Mouse (Mus musculus) neural tube, embryonic 10.5 days (tissue): ENCODE data around the gene Dcaf4.

Source experiments
- DNase-seq: peaks from one replicate; pipeline ENCODE4 v3.0.0-alpha.2; 2017; ENCODE audit warnings: low spot score; ENCODE audit errors: extremely low spot score

Dcaf4 gene

DNA sequence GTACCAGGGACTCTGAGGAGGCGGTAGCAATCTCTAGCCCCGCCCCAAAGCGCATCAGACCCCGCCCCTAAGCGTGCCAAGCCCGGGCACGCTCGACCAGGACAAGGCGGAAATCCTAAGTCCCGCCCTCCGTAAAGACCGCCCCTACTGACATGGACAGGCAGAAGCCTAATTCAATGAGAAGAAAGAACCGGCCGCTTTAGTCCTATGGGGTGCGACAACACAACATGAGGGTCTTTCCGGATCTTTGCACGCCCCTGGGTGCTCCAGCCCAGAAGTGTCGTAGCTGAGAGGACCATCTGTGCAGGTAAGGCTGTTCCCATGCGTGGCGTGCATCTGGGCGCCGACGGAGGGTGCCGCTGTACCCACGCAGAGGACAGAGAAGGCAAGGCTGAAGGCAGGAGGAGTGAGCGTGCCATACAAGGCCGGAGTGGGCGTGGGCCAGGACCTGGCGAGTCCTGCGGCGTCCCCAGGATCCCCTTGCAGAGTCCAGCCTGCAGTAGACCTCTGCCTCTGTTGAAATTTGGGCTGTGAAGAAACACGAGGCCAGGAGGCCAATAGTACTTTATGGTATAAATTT is at the start of gene Dcaf4:
Gene Dcaf4, plus strand, starts transcription at position 156 of the 580 bp plus-strand sequence.
- DNase-seq, result peak; percentile 96

DNA sequence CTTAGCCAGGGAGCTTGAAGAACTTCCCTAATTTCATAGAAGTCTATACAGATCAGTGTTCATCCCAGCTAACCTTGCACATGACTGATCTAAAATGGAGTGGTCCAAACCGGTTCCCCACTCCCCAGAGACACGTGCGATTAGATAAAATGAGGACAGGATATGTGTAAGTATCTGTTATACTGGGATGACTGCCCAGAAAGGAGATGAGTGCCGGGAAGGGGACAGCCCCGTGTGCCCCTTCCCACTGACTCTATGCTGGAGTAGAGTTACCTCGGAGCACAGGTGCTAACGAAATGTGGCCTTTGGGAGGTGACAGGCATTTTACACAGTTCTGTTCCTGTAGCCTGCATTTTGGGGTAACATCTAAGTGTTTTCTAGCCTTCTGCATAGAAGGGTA is 48.5 kb upstream of the Dcaf4 start:
- no peak for DNase-seq

DNA sequence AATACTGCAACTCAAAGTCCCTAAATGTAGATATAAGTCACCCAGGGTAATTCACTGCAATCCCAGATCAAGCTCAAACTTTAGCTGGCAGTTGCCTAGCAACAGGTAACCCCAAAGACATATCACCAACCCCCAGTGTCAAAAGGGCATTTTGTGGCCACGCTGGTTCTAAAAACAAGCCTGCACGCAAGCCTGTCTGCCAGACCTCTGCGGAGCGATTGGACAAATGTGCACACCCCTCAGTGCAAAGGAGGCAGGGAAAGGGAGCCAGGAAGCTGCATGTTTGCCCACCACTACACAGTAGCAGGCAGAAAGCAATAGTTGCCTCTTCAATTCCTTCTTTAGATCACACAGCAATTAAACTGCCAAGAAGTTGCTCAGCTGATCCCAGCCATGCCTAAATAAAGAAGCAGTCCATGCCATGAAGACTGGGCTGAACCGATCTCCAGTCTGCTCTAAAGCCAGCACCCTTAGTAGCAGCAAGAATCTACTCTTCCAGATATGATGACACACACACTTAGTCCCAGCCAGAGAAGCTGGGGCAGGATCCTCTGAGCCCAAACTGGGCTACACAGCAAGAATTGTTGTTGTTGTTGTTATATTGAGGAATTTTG is 46.2 kb upstream of the Dcaf4 start:
- no peak for DNase-seq

DNA sequence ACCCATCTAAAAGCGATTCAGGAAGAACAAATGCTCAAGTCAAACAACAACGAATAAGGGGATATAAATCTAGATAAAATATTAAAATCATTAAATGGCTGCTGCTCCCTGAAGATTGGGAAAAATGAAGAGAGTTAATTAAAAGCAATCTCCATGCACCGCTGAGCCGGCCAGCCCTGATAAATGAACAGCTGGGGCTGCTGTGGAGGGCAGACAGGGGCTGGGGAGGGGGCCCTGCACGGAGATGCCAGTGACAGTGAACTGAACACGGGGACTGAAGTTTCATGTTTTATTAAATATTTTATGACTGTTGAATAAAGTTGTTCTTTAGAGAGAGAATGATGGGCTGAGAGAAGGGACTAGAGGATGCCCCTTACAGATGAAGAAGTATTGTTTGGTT is 44.8 kb upstream of the Dcaf4 start:
- DNase-seq, result no peak

GRCm38 (mm10) chr12:83476277-83476676 is 44.0 kb upstream of the Dcaf4 start:
- DNase-seq, result no peak

DNA sequence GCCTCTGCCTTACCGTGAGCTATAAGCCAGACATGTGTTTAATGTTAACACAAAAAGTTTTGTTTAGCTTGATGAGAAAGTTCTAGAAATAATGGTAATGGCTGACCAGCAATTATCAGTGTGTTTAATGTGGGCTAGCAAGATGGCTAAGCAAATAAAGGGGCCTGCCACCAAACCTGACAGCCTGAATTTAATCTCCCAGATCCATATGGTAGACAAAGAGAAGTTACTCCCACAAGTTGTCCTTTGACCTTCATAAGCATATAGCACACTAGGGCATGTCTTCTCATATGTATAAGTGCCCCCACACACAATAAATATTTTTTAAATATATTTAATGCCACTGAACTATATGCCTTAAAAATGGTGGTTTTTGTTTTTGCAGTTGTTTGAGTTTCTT is 41.1 kb upstream of the Dcaf4 start:
- DNase-seq, result no peak

DNA sequence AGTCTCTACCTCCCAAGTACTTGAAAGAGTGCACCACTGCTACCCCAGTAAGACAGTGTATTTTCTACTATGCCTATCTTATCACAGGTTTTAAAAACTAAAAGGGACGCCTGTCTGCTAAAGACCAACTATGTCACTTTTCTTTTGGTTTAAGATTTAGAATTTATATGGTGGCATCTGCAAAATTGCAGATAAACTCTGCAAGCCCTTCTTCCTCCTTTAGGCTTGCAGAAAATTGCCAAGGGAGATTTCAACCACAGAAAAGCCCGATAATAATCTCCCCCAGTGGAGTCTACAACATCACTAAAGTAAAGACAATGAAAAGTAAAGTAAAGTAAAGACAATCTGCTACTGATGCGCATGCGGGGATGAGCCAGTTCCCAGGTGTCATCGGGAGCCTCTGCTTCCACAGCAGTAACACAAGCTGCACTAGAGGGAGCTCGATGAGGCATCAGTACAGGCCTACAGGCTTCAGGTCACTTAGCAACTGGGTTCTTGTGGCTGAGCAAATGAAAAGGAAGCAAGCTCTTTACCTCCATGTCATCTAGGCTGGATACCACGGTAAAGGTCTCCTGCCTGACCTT is 40.4 kb upstream of the Dcaf4 start:
- DNase-seq, result no peak

GRCm38 (mm10) chr12:83481439-83481838 is 38.8 kb upstream of the Dcaf4 start:
- no peak for DNase-seq

GRCm38 (mm10) chr12:83483653-83484052 is 36.6 kb upstream of the Dcaf4 start:
- DNase-seq, result no peak

- peak; percentile 40 for DNase-seq
Observed at GRCm38 (mm10) chr12:83484855-83485745, 35.2 kb upstream of the Dcaf4 start.

- DNase-seq, result peak; percentile 63
Observed at GRCm38 (mm10) chr12:83485911-83486670, 34.2 kb upstream of the Dcaf4 start.

DNA sequence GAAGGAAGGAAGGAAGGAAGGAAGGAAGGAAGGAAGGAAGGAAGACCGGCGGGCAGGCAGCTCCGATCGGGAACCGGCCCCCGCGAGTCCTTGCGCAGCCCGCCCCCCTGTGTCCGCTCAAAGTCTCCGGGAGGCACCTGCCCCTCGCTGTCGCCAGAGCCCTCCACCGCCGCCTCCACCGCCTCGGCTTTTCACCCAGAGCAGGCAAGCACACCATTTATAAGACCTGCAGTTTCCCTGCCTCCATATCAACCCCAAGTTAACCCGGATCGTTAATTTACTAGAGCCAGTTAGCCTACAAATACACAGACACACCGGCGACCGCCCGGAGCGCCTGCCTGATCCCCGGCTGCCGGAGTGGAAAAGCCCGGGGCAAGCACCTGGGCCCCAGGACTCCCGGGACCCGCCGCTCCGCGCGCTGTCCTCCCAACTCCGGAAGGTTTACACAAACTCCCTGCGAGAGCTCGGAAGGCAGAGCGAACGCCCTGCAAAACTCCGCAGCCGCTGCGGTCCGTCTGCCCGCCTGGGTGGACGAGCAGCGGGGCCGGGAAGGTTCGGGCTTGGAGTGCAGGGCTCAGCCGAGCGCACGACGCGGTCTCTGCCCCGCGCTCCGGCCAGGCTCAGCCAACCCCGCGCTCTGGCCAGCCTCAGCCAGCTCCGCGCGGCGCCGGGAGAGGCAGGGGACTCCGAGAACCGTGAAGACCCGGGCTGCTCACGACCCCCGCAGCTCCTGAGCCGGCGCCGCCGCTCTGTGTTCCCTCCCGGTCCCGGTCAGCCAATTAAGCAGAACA is 33.4 kb upstream of the Dcaf4 start:
- peak; percentile 79 for DNase-seq

GRCm38 (mm10) chr12:83487476-83487991 is 32.7 kb upstream of the Dcaf4 start, which contains the start of gene Dpf3:
Gene Dpf3, minus strand, starts transcription at chr12:83487716.
- peak; percentile 97 for DNase-seq

DNA sequence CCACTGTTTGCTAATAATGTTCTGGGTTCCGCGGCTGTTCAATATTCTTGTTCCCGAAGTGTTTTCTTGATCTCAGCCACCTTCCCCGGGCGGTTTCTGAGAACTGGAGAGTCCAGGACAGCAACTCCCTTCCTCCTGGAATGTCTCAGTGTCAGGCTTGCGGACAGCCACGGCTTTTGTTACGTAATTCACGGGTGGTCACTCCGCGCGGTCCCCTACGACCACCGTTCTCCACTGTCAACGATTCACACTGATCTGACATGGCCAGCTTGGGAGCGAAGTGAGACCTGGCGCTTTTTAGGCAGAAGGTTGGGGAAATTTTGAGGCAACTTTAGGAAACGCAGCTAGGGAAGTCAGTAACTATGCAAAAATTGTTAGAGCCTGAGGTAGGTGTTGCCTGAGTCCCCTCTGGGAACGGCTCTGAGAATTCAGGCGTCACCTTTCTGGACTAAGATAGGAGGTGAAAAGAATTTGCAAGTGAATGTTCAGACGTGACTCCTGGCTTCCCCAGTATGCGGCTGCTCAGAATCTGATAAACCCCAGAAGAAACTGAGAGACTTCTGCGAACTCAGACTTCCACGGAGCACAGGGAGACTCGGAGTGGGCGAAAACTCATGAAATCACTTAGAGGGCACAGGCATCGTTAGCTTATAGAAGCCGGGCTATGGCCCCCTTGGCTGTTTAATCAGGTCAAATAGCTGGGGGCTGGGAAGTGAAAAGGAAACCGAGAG is 31.9 kb upstream of the Dcaf4 start:
- peak; percentile 69 for DNase-seq

- no peak for DNase-seq
Observed at GRCm38 (mm10) chr12:83489748-83490147, 30.5 kb upstream of the Dcaf4 start.

- DNase-seq, result no peak
Observed at GRCm38 (mm10) chr12:83491609-83492008, 28.7 kb upstream of the Dcaf4 start.

DNA sequence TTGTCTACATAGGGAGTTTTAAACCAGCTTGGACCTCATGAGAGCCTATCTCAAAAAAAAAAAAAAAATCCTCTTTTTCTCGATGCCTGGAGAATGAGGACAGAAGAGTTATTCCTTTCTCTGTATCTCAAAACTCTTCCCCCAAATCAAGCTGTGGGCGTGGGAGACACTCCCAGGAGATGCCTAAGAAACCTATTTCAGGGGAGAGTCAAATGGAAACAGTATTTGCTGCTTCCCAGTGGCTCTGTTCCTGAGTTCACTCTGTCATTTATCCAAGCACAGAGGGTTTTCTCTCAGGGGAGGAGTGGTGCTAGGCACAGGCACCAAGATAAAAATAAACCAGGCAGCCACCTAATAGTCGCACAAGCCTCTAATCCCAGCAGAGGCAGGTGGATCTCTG is 27.5 kb upstream of the Dcaf4 start:
- DNase-seq, result no peak

DNA sequence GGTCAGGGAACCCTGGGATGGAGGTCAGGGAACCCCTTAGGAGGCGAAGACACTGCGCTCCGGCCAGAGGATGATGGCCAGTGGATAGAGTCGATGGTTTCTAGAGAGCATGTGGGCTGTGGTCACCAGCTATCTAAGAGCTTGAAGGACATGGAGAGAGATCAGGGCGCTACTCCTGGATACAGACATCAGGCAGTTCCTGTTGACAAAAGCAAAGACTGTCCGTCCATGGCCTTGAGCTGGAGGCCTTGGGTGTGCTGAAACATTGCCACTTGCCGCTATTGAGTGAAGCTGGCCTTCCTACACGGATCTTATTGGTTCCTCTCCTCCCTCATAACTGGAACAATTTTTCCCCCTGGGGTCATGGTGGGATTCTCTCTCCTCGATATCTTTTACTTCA is 26.1 kb upstream of the Dcaf4 start:
- DNase-seq, result no peak

DNA sequence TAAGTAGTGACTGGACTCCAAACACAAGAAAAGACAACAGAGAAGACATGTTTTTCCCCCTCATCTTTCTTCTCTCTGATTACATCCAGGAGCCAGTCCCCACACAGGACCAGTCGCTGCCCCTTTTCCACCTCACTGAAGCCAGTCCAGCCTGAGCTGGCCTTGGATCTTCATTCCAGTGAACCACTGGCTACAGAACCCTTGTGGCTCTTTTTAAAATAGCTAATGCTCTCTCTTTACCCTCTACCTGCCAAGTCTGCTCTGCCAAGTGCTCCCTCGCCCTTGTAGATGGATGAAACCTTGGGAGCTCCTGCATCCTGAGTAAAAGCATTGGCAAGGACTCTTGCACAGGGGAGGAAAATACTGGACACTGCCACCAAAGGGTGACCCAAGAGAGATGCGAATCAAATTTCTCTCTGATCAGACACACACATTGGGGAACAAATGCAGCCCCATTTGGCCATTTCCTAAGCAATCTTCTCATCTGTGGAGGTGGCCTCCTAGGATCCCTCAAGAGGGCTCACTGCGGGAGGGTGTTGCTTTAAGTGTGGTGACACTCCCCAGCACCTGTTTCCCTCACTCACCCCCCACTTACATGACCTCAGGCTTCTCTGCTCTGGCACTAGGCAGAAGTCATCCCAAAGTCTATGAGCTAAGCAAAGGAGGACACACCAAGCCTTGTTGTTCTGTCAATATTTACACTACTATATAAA is 24.9 kb upstream of the Dcaf4 start:
- DNase-seq, result no peak
